Mouse (Mus musculus) frontal cortex, postnatal 10 days (tissue): Measurements from ENCODE around the gene Pla2g2e.
"Not testable (repeated sequence)": the region's sequence is repeated elsewhere in the genome, so short reads cannot be mapped to it uniquely, and the experiment has no call there.

ENCODE experiments used
- DNase-seq, 2 experiments: peaks; one replicate each; pipeline ENCODE4 v3.0.0; 2022; ENCODE audit warnings: low spot score in 2 of 2, mixed read lengths in 1 of 2

Pla2g2e gene

DNA sequence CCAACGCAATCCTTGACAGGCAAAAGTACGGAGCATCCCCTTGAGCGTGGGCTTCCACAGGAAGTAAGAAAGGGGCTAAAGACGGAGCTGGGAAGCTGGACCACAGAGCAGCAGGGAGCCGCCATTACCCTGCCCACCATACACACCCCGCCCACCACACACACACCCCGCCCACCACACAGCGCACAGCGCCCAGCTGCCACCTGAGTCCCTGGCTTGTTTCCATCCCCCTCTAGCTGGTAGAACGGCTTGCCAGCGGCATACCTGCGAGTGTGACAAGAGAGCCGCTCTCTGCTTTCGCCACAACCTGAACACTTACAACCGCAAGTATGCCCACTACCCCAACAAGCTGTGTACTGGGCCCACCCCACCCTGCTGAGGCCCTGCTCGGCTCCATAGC is 4.4 kb downstream of the Pla2g2e start:
- no peak for DNase-seq

DNA sequence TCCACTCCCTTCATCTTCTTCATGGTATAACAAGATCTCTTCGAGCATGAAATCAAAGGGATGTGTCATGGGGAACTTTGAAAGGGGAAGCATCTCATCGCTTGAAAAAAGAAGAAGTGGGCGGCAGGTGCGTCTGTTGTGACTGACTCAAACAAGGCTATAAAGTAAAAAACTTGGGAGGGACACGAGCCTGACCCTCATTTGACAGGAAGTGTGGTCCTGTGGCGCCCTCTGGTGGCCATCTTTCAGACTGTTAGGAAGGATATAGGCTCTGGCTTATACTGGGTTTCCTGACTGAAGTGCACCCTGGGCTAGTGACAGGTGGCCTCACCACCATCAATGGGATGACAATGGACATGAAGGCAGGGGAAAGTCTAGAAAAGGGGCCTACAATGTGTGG is 6.5 kb downstream of the Pla2g2e start:
- DNase-seq = peak; percentile 64 to 84

DNA sequence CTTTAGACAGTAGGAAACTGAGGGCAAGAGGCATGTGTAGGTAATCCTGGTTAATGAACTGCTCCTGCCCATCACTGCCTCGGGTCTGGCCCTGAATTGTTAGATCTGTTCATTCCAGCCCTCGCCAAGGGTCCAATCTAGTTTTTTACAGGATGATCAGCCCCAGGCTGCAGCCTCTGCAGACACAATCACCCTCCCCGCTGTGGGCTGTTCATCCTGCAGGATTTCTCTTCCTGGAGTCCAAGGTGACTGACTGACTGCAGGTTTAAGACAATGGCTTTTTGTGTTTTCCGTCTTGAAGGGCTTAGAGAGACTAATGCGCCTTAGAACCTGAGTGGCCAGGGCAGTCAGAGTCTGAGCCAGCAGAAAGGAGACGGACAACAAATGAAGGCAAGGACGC is 11.4 kb downstream of the Pla2g2e start:
- DNase-seq = no peak

DNA sequence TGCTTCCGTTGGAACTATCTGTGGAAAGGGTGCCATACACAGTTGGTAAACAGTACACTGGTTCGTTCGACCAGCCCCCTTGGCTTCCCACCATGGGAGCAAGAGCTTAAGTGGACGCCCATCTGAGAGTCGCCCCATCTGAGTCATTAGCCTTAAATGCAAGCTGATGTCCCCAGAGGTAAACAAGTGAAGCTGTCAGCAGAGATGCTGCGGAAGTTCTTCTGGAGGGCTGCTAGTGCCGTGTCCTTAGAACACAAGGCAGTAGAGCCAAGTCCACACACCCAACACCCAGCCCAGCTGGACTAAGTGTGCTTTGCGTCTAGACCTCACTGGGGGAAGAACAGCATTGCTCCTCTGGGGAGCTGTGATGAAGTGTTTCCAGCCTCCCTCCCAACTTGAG is 11.9 kb downstream of the Pla2g2e start:
- no peak for DNase-seq

DNA sequence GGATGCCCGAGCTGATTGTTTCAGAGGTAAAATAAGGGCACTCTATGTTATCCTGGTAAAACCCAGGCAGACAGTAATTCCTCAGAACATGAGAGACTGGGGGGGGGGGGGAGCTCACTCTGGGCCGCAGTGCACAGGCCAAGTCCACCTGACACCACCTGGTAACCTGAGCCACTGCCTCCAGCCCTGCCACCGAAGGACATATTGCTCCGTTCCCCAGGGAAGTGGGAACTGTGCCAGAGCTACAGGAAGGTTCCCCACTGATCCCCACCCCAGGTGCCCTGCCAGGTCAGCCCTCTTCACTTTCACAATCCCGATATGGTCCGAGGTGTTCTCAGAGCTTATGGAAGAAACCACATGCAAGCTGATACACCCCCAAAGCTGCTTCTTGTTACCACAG is 14.9 kb downstream of the Pla2g2e start:
- DNase-seq = no peak

DNA sequence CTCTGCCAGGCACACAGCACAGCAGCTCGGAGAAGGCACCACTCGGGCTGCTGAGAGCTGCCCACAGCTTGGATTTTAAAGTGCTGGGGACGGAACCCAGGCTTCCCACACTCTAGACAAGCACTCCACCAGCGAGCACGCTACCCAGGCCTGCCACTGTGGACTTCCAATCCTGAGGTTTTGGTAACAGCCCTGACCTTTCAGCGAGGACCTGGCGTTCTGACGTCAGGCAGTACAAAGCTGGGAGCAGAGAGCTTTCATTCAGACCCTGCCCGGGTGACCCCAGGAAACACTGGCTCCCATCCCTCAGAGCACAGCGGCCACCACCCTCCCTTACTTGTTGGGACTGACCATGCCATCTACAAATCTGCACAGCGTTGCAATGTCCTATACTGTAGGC is 16.0 kb downstream of the Pla2g2e start:
- not testable (repeated sequence) for DNase-seq

DNA sequence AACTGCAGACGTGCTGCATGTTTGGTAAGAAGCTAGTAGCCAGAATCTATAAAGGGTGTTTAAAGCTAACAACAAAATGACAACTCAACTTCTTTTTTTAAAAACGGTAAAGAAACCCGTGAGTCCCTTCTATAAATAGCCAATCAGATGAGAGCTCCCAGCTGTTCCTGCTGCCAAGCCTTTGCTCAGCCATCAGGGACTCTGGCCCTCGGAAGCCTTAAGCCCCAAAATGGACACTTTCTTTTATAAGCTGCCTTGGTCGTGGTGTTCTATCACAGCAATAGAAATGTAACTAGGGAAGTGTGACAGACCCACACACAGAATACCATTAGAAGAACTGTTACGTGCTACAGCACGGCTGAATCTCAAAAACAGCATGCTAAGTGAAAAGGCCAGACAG is 21.6 kb downstream of the Pla2g2e start:
- no peak for DNase-seq

DNA sequence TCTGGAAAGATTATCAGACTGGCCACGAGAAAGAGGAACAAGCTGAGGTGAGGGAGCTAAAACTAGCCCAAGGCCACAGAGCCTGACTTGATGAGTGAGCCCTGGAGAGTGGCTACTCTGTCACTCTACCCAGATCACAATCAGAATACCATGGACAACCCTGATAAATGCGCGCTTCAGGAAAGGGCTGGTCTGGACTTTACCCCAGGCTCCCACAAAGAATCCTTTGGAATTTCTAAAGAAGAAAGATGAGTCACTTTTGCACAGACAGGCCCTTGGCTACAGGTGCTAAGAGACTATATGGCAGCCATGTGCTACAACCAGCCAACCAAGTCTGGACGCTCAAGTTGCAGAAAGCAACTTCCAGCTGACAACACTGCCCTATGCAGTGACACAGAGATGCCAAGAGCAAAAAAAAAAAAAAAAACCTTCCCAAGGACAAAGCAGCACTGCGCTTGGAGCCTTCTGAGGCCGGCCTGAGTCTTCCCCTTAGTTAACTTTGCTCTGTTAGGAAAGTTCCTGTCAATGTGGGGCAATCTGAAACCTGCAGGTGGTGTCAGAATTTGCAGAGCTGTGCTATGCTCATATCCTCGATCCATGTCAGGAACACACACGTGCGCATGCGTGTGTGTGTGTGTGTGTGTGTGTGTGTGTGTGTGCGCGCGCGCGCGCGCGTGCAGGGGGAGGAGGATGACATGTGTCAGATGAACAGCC is 28.0 kb downstream of the Pla2g2e start:
- DNase-seq = no peak

DNA sequence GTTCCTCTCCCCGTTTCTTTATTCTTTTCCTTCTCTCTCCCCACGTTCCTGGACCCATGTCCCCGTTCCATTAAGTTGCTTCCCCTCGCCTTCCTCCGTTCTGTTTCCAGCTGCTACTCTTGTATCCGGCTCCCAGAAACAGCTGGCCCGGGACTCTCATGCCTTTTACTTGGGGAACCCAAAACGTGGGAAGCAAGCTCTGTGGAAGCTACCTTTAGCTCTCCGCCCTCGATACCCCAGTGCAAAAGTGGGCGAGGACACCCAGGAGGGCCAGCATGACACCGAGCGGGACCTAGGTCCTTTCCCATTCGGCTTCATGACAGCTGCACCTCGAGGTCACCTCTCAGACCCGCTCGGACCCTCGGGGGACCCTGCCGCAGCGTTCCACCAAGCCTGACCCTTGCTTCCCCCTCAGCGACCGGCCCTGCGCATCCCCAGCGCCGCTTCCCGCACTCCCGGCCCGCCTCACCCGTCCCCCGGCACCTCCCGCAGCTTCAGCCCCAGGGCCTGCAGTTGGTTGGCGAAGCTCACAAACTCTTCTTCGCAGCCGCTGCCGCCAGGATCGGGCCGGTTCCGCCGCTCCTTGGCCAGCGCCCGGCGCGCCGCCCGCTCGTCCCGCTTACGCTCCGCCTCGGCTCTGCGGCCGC is 35.5 kb downstream of the Pla2g2e start:
- no peak for DNase-seq

DNA sequence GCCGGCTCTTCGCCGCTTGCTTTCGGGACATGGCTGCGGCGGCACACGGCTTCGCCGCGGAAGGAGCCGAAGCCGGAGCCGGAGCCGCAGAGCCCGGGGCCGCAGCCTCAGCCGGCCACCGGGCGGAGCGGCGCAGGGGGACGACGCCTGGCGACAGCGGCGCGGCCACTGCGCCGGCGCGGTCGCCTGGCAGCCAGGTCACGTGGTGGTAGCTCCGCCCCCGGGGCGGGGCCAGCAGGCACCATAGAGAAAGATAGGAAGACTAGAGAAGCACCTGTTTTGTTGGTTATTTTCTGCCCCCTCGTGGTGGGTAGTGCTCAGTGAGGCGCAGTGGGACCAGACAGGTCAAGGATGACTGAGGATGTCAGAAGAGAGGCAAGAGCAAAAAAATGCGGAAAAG is 36.1 kb downstream of the Pla2g2e start, which contains the start of gene Otud3:
Otud3 (minus strand) TSS at position 149 of the 400 bp plus-strand sequence.
- DNase-seq = peak; percentile 94 to 96

DNA sequence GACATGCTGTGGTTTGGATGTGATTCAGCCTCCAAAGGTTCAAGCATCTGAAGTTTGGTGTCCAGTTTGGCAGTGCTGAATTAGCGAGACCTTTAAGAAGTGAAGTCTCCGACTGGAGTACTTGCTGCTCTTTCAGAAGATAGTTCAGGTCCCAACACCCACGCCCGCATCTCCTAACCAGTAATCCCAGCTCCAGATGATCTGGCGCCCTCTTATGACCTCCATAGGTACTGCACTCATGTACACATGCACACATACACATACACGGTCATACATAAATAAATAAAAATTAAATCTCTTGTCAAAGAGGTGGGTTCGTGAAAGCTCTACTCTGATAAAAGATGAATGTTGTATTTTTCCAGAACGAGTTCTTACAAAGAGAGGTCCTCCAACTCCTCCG is 39.5 kb downstream of the Pla2g2e start:
- no peak for DNase-seq

DNA sequence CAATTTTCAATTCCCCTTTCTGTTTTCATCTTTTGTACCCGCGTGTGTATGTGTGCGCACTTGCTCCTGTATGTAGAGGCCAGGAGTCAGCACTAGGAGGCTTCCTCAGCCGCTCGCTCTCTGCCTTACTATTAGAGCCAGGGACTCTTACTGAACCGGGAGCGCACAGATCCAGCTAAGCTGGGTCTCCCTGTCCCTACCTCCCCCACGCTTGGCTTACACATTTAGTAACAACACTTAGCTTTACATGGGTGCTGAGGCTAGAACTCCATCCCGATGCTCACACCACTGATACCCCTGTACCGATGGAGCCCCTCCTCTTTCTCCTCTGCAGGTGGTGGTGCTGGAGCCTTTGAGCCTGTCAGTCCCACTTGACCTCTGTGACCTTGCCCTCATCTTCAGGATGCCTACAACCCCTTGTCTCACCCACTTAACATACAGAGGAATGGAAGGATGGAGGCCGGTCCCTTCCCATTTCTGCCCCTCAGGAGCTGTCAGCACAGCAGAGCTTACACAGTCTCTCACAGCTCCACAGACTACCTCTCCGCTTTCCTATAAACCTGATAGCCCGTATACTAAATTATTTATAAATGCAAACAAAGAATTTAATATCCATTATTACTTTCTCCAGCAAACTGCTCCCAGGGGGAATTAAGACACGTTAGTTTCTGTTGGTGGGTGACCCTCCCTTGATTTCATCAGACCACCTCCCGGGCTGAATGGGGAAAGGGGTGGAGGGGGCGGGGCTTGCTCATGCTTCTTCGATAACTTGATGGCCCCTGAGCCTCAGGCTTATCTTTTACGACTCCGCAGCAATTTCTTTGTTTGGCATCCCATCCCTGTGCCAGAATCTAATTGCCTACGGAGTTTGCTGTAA is 43.8 kb downstream of the Pla2g2e start:
- DNase-seq = no peak

DNA sequence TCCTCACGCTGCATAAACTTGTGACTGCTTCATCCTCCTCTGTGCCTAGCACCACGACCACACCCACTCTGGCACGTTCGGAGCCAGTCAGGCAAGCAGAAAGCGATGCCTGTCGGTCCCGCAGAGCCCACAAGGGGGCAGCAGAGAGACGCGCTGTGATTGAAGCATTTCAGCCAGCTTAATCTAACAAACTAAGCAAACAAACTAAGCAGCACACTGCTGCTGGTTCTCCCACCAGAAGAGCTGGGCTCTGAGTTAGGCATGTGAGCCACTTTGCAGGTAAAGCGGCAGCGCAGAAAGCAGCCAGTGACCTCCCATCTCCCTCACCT is 44.4 kb downstream of the Pla2g2e start:
- peak; percentile 88 to 92 for DNase-seq

DNA sequence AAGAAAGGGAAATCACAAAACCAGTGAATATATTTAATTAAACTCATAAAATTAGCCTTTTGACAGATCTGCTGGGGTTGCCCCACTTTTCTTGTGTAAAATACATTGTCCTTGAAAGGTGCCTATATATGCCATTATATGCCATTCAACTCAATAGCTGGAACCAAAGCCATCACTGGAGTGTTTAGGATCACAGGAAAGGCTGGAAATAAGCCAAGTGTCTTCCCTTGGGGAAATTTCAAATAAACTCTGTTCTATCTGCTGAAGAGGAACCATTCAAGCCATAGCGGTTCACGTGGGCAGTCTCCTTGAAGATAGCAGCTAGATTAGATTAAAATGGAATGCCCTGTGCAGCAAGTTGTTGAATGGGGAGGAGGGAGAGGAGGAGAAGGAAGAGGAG is 47.8 kb downstream of the Pla2g2e start:
- no peak for DNase-seq
